Mouse (Mus musculus) heart, embryonic 11.5 days (tissue): ENCODE measurements at regions not wholly inside any gene's neighbourhood (a gene's known extent, or its start where the extent isn't known, plus 50 kb on each side); places are given as distances from the start of the nearest gene placed in this dataset.

Experiments used
- ATAC-seq: fragments of 200-750 bp; cut with Nextera tagmentation; replicated peaks from 2 replicates; pipeline ENCODE4 v1.8.0; 2017; ENCODE audit warnings: moderate library complexity; ENCODE audit not compliant: insufficient number of reproducible peaks, low FRiP score, low TSS enrichment
- H3K27ac ChIP-seq: fragments of 300-500 bp; sonication (generic); 2 replicates; pipeline ENCODE4 v1.5.1; 2014; ENCODE audit warnings: mild to moderate bottlenecking, low read depth, low read length
- H3K27me3 ChIP-seq: fragments of 300-500 bp; sonication (generic); 2 replicates; pipeline ENCODE4 v1.6.1; 2014; ENCODE audit warnings: mild to moderate bottlenecking, low read length, mixed read lengths; ENCODE audit not compliant: control insufficient read depth, insufficient read depth
- H3K36me3 ChIP-seq: fragments of 300-500 bp; sonication (generic); 2 replicates; pipeline ENCODE4 v1.6.1; 2014; ENCODE audit warnings: mild to moderate bottlenecking, low read length, moderate library complexity, mixed read lengths; ENCODE audit not compliant: control insufficient read depth, insufficient read depth
- H3K4me1 ChIP-seq: fragments of 300-500 bp; sonication (generic); 2 replicates; pipeline ENCODE4 v1.6.1; 2014; ENCODE audit warnings: low read length; ENCODE audit not compliant: control insufficient read depth, insufficient read depth
- H3K4me2 ChIP-seq: fragments of 300-500 bp; sonication (generic); 2 replicates; pipeline ENCODE4 v1.6.1; 2014; ENCODE audit warnings: mild to moderate bottlenecking, moderate library complexity
- H3K4me3 ChIP-seq: fragments of 300-500 bp; sonication (generic); 2 replicates; pipeline ENCODE4 v1.5.1; 2014; ENCODE audit warnings: low read depth, low read length
- H3K9ac ChIP-seq: fragments of 300-500 bp; sonication (generic); 2 replicates; pipeline ENCODE4 v1.6.1; 2014; ENCODE audit warnings: mild to moderate bottlenecking, low read depth, low read length, moderate library complexity
- H3K9me3 ChIP-seq: fragments of 300-500 bp; sonication (generic); replicated peaks from 2 replicates; pipeline ENCODE4 v1.6.1; 2016; ENCODE audit warnings: low read length; ENCODE audit not compliant: control insufficient read depth
- WGBS: fragments of 180-500 bp; shearing (Covaris S2); extraction: QIAGEN DNeasy Blood & Tissue Kit; methylation state at CpG from one replicate; pipeline ENCODE4 v1.1.7; 2014; ENCODE audit not compliant: insufficient replicate concordance; 5-methylcytosine and 5-hydroxymethylcytosine counted together

DNA sequence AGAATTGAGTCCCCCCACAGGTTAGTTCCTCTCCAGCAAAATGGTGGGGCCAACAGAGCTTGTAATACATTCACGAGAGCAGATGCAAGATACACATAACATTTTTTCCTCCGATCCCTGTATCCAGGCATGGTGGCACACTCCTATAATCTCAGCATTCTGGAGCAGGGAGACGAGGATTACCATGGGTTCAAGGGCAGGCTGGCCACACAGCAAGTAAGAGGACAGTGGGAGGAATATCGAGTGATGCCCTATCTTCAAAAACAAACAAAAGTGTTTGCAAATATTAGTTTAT, 192.0 kb downstream of the Ube2e3 start:
- 72% methylated on average over 4 of the region's 4 CpGs for WGBS
- no peak overlapping the region for H3K27ac ChIP-seq
- no peaks in the 10 kb centered on the region for H3K36me3 ChIP-seq
- H3K9ac ChIP-seq: no peak overlapping the region
- no peaks in the 10 kb centered on the region for H3K9me3 ChIP-seq
- no peaks in the 10 kb centered on the region for H3K4me1 ChIP-seq
- no peak overlapping the region for H3K4me2 ChIP-seq
- ATAC-seq: no peak
- no peaks in the 10 kb centered on the region for H3K27me3 ChIP-seq
- no peak overlapping the region for H3K4me3 ChIP-seq

DNA sequence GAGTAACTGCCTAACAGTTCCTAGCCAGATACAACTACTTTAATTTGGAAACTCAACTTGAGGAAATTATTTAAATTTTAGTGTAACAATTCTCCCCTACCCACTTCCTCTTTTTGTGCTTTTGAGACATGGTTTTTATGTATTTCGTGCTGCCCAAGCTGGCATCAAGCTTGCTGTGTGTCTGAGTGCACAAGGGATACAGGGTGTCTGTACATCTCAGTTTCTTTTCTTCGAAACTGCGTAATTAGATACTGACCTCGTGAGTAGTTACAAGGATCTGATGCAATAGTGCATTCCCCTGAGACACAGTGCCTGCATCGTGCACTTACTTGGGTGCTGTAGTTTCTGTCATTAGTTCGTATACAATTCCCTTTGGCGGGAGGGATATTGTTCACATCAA, 192.4 kb downstream of the Ube2e3 start:
- WGBS: 81% methylated on average over 7 of the region's 7 CpGs
- no peaks in the 10 kb centered on the region for H3K36me3 ChIP-seq

DNA sequence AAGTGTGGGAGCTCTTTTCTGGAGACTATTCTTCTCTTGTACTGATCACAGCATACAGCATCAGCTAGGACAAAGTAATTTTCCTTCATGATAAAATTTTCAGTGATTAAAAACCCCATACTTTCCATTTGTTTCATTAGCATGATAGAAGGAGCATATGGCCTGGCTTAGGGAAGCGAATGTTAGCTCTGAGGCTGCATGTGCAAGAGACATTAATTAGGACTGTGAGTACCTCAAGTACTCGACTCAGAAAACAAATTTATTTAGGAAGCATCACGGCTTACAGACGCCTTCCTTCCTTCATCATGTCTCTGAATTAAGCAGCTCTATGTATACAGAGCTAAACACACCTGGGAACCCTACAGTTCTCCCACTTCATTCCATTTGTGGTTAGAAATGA, 193.6 kb upstream of the Itga4 start:
- no peak overlapping the region for H3K4me2 ChIP-seq
- H3K36me3 ChIP-seq: no peaks in the 10 kb centered on the region
- no peak for ATAC-seq
- no peaks in the 10 kb centered on the region for H3K9me3 ChIP-seq
- H3K27me3 ChIP-seq: no peaks in the 10 kb centered on the region
- H3K27ac ChIP-seq: no peak overlapping the region
- H3K9ac ChIP-seq: no peak overlapping the region
- 79% methylated on average over 4 of the region's 4 CpGs for WGBS
- H3K4me1 ChIP-seq: no peaks in the 10 kb centered on the region
- no peak overlapping the region for H3K4me3 ChIP-seq

More for the DNA sequence above, 192.4 kb downstream of the Ube2e3 start:
- no peaks in the 10 kb centered on the region for H3K9me3 ChIP-seq
- no peak overlapping the region for H3K27ac ChIP-seq
- ATAC-seq: no peak
- no peak overlapping the region for H3K9ac ChIP-seq
- H3K27me3 ChIP-seq: no peaks in the 10 kb centered on the region
- no peak overlapping the region for H3K4me3 ChIP-seq
- H3K4me2 ChIP-seq: no peak overlapping the region
- H3K4me1 ChIP-seq: no peaks in the 10 kb centered on the region

DNA sequence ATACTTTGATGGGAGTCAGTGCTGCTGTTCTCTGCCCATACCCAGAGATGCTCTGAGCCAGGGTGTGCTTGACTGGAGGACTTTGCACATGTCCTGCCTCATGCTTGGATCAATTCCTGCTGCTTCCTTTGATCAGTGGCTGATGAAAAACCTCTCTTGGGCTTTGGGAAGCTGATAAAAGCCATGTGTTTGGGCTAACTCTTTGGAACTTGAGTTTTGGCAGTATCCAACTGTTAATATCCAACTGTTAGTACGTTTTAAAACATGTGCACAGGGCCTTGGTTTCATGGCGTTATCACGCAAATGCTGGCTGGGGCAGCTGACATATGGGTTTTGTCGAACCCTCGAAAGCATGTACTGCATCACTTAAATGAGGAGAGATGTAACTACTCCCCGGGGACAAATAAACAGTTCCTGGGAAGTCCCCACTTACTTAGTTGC, 193.0 kb upstream of the Itga4 start:
- no peak for ATAC-seq
- H3K27ac ChIP-seq: no peak overlapping the region
- WGBS: 56% methylated on average over 6 of the region's 6 CpGs
- no peaks in the 10 kb centered on the region for H3K27me3 ChIP-seq
- no peak overlapping the region for H3K9ac ChIP-seq
- no peak overlapping the region for H3K4me3 ChIP-seq
- no peak overlapping the region for H3K4me2 ChIP-seq
- H3K9me3 ChIP-seq: no peaks in the 10 kb centered on the region
- no peaks in the 10 kb centered on the region for H3K36me3 ChIP-seq
- no peaks in the 10 kb centered on the region for H3K4me1 ChIP-seq

DNA sequence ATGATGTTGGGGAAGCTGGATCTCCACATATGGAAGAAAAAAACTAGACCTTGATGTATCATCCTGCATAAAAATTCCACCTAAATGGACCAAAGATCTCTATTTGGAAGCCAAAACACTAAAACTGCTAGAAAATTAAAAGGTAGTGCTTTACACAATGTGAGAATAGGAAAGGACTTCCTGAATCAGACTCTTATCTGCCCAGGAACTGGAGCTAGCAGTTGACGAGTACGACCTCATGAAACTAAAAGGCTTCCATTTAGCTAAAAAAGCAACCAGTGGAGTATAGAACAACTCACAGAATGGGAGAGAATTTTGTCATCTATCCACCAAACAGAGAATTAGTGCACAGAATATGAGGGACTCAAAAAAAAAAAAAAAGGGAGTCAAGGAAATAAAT, 191.6 kb upstream of the Itga4 start:
- Histone ChIP-seq H3K4me1 (no peaks in the 10 kb centered on the region), H3K27me3 (no peaks in the 10 kb centered on the region), H3K4me3 (no peak overlapping the region), H3K36me3 (no peaks in the 10 kb centered on the region), H3K4me2 (no peak overlapping the region), H3K9ac (no peak overlapping the region), H3K27ac (no peak overlapping the region), H3K9me3 (no peaks in the 10 kb centered on the region)
- ATAC-seq: no peak
- 42% methylated on average over 2 of the region's 2 CpGs for WGBS

DNA sequence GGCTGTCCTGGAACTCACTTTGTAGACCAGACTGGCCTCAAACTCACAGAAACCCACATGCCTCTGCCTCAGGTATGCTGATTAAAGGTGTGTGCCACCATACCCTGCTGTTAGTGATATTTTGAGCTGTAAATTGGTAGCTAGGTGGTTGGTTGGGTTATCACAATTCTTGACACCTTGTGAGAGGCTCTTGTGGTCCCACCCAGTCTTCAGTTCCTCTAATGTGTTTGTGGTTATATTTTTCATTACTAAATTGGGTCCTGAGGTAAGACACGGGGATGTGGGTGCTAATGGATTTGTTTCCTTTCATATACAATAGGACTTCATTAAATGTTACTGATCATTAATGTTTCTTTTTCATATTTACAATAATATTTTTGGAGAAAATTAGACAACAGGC, 189.9 kb upstream of the Itga4 start:
- ATAC-seq: no peak

DNA sequence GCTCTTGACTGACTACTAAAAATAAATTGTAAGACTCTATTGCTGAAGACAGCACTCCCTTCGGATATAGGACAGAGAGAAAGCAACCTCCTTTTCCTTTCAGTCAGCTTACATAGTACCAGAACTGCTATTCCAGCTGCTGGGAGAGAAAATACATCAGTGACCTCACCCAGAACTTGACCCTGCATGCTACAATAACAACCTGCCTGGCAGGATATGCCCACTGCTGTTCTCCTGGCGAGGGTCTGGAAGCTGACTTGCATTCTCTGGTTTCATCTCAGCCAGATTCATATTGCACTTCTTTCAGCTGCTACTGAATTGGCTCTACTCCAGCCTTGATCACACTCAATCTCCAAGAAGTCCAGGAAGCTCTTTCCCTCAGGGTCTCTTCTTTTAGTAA, 179.1 kb upstream of the Itga4 start:
- 26% methylated on average over 2 of the region's 2 CpGs for WGBS
- Histone ChIP-seq H3K4me2 (peak overlapping the region; percentile 14; the same call in 1 of the 2 replicates), H3K4me3 (no peak overlapping the region), H3K27ac (no peak overlapping the region), H3K27me3 (no peaks in the 10 kb centered on the region), H3K4me1 (peaks cover 6% of the 10 kb centered on the region), H3K9ac (no peak overlapping the region), H3K36me3 (no peaks in the 10 kb centered on the region), H3K9me3 (no peaks in the 10 kb centered on the region)
- no peak for ATAC-seq

More for the DNA sequence above, 189.9 kb upstream of the Itga4 start:
- no peaks in the 10 kb centered on the region for H3K36me3 ChIP-seq
- H3K4me1 ChIP-seq: no peaks in the 10 kb centered on the region
- H3K27me3 ChIP-seq: no peaks in the 10 kb centered on the region
- H3K9me3 ChIP-seq: no peaks in the 10 kb centered on the region
- H3K4me2 ChIP-seq: no peak overlapping the region
- no peak overlapping the region for H3K4me3 ChIP-seq
- 80% methylated on average over 1 of the region's 1 CpGs for WGBS
- H3K9ac ChIP-seq: no peak overlapping the region
- no peak overlapping the region for H3K27ac ChIP-seq

DNA sequence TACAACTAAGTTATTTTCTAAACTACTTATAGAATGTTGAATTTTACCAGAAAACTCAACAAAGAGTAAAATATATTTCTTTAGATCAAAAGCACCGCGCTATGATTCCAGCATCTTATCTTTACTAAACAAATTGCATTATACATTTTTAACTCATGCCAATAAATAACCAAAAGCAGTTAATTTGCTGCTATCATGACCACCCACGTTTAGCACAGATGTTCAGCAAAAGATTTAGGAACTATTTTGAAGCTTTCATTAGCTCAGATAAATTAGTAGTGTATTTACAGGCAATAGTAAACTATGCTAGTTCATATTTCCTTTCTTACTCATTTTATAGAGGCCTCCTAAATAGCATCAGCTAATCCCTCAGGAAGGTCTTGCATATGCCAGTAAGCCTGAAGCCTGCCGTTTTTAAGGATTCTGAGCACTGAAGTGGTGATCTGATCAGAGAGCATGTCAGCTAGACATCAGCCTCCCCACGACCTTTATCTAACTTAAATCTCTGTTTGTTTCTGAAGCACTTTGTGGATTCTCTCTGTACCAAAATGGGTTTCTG, 176.3 kb upstream of the Itga4 start:
- H3K4me1 ChIP-seq: peaks cover 6% of the 10 kb centered on the region
- ATAC-seq: no peak
- H3K9me3 ChIP-seq: no peaks in the 10 kb centered on the region
- H3K27ac ChIP-seq: no peak overlapping the region
- no peak overlapping the region for H3K4me3 ChIP-seq
- no peaks in the 10 kb centered on the region for H3K36me3 ChIP-seq
- H3K9ac ChIP-seq: no peak overlapping the region
- no peak overlapping the region for H3K4me2 ChIP-seq
- 63% methylated on average over 5 of the region's 5 CpGs for whole genome bisulfite sequencing
- H3K27me3 ChIP-seq: no peaks in the 10 kb centered on the region

DNA sequence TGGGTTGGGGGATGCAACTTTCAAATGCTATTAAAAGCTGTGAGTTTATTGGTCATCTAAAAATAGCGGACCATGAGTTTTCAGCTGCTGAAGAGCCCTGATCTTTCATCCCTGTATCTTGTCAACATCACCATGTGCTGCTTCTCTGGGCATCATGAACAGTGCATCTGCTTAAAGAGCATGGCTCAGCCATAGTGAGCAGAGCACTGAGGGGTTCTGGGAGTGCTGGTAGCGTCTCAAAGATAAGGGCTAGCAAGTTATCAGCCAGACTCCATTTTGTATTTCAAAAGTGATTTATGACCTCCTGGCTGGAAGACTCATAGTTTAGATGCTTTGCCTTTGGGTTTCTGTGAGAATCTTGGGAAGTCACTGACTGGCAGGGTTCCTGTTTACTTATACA, 173.5 kb upstream of the Itga4 start:
- no peak overlapping the region for H3K9ac ChIP-seq
- no peak overlapping the region for H3K27ac ChIP-seq
- H3K4me2 ChIP-seq: no peak overlapping the region
- H3K9me3 ChIP-seq: no peaks in the 10 kb centered on the region
- no peaks in the 10 kb centered on the region for H3K36me3 ChIP-seq
- no peaks in the 10 kb centered on the region for H3K4me1 ChIP-seq
- no peak for ATAC-seq
- H3K4me3 ChIP-seq: no peak overlapping the region
- 45% methylated on average over 2 of the region's 2 CpGs for WGBS
- H3K27me3 ChIP-seq: no peaks in the 10 kb centered on the region
